Mouse (Mus musculus): ENCODE measurements around the gene Lipt1.

Lipt1 gene

GRCm38 (mm10) chr1:37871704-37872103 lies at the start of gene Lipt1:
Lipt1 (plus strand) TSS chr1:37871738.
- DNase-seq: no peak

GRCm38 (mm10) chr1:37831681-37832080 lies 39.9 kb upstream of the Lipt1 start:
- no peak for DNase-seq

GRCm38 (mm10) chr1:37846878-37847277 lies 24.7 kb upstream of the Lipt1 start:
- DNase-seq: no peak

- peak; percentile 65 for DNase-seq
Observed at GRCm38 (mm10) chr1:37850696-37851095, 20.8 kb upstream of the Lipt1 start.

- DNase-seq: peak; percentile 100
Observed at GRCm38 (mm10) chr1:37864511-37865400, 6.8 kb upstream of the Lipt1 start.

GRCm38 (mm10) chr1:37865401-37866215 lies 5.9 kb upstream of the Lipt1 start:
- no peak for DNase-seq

GRCm38 (mm10) chr1:37866286-37866685 lies 5.3 kb upstream of the Lipt1 start, which contains the start of gene Tsga10:
Tsga10 (minus strand) TSS chr1:37866429.
- DNase-seq: no peak

GRCm38 (mm10) chr1:37867056-37867455 lies 4.5 kb upstream of the Lipt1 start:
- DNase-seq: no peak

- no peak for DNase-seq
Observed at GRCm38 (mm10) chr1:37867684-37868322, 3.7 kb upstream of the Lipt1 start.

GRCm38 (mm10) chr1:37868640-37869039 lies 2.9 kb upstream of the Lipt1 start:
- no peak for DNase-seq

- DNase-seq: no peak
Observed at GRCm38 (mm10) chr1:37869362-37869761, 2.2 kb upstream of the Lipt1 start.

GRCm38 (mm10) chr1:37872131-37873067 lies 861 bp downstream of the Lipt1 start:
- DNase-seq: peak; percentile 87

- no peak for DNase-seq
Observed at GRCm38 (mm10) chr1:37873157-37873556, 1.6 kb downstream of the Lipt1 start.

- no peak for DNase-seq
Observed at GRCm38 (mm10) chr1:37877736-37878460, 6.4 kb downstream of the Lipt1 start.

GRCm38 (mm10) chr1:37883411-37883810 lies 11.9 kb downstream of the Lipt1 start:
- DNase-seq: no peak

GRCm38 (mm10) chr1:37884451-37884850 lies 12.9 kb downstream of the Lipt1 start:
- DNase-seq: no peak

GRCm38 (mm10) chr1:37889206-37889605 lies 17.7 kb downstream of the Lipt1 start:
- no peak for DNase-seq

GRCm38 (mm10) chr1:37890025-37890652 lies 18.6 kb downstream of the Lipt1 start, which contains the start of the genes Mitd1 and Mrpl30:
Mitd1 (minus strand) TSS chr1:37890411.
Mrpl30 (plus strand) TSS chr1:37890477.
- DNase-seq: peak; percentile 90

GRCm38 (mm10) chr1:37891400-37891799 lies 19.9 kb downstream of the Lipt1 start:
- DNase-seq: no peak

- DNase-seq: no peak
Observed at GRCm38 (mm10) chr1:37894606-37895005, 23.1 kb downstream of the Lipt1 start.

GRCm38 (mm10) chr1:37899816-37900215 lies 28.3 kb downstream of the Lipt1 start:
- no peak for DNase-seq
